Mouse (Mus musculus) lung, embryonic 16.5 days (tissue): ENCODE measurements around the gene Sbf2. TPM values are rescaled to one million over a fixed set of nuclear protein-coding genes. Genes with fewer than 3 reads are reported as not detected.

ENCODE experiments used
- ATAC-seq: fragments of 200-750 bp; cut with Nextera tagmentation; 2 replicates; pipeline ENCODE4 v1.8.0; 2017; ENCODE audit warnings: low read depth, mild to moderate bottlenecking, moderate library complexity
- H3K27ac ChIP-seq: fragments of 300-500 bp; sonication (generic); 2 replicates; pipeline ENCODE4 v1.5.1; 2014; ENCODE audit warnings: mild to moderate bottlenecking, control low read depth, low read length
- H3K27me3 ChIP-seq: fragments of 300-500 bp; sonication (generic); 2 replicates; pipeline ENCODE4 v1.6.1; 2014; ENCODE audit warnings: low read depth, low read length, mixed read lengths; ENCODE audit not compliant: control insufficient read depth, insufficient read depth
- H3K36me3 ChIP-seq: fragments of 300-500 bp; sonication (generic); 2 replicates; pipeline ENCODE4 v1.6.1; 2014; ENCODE audit warnings: low read length; ENCODE audit not compliant: control insufficient read depth, insufficient read depth
- H3K4me1 ChIP-seq: fragments of 300-500 bp; sonication (generic); replicated peaks from 2 replicates; pipeline ENCODE4 v1.6.1; 2014; ENCODE audit warnings: low read length, mixed read lengths; ENCODE audit not compliant: control insufficient read depth, insufficient read depth
- H3K4me2 ChIP-seq: fragments of 300-500 bp; sonication (generic); 2 replicates; pipeline ENCODE4 v1.6.1; 2014; ENCODE audit warnings: low read depth, low read length, control low read depth
- H3K4me3 ChIP-seq: fragments of 300-500 bp; sonication (generic); 2 replicates; pipeline ENCODE4 v1.5.1; 2014; ENCODE audit warnings: mild to moderate bottlenecking, low read length, control low read depth
- H3K9ac ChIP-seq: fragments of 300-500 bp; sonication (generic); 2 replicates; pipeline ENCODE4 v1.6.1; 2014; ENCODE audit warnings: low read length, control low read depth
- H3K9me3 ChIP-seq: fragments of 300-500 bp; sonication (generic); 2 replicates; pipeline ENCODE4 v1.6.1; 2016; ENCODE audit warnings: low read length; ENCODE audit not compliant: control insufficient read depth
- WGBS: fragments of 180-500 bp; shearing (Covaris S2); extraction: QIAGEN DNeasy Blood & Tissue Kit; methylation state at CpG from one replicate; pipeline ENCODE4 v1.1.7; 2014; 5-methylcytosine and 5-hydroxymethylcytosine counted together
- polyA plus RNA-seq: library from polyadenylated mRNA; unstranded; fragments of >200 nt; fragmentation: Nextera tagmentation; extraction: Ambion mirVana; gene quantifications from 2 replicates; pipeline ENCODE4 v1.2.1, GENCODE M21; 2015

Sbf2 gene
- polyA plus RNA-seq, 1 experiment from 2014 or later = 37.9 TPM

DNA sequence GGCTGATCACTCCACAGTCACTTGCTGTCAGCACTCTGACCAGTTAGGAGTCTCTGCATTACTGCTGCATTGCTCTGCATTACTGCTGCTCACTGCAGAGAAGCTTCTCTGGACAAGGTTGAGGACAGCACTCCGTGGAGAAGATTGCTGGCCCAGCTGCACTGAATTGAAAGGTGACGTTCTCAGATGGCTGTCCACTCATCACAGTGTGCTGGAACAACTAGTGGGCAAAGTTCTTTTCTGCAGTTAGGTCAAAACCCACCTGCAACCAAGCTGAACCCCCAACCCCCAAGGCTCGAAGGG, 328.9 kb downstream of the Sbf2 start:
- Histone ChIP-seq H3K4me1 (peaks cover 21% of the 10 kb centered on the region), H3K36me3 (peaks cover 10% of the 10 kb centered on the region), H3K4me3 (no peak overlapping the region), H3K27ac (no peak overlapping the region), H3K9me3 (no peaks in the 10 kb centered on the region), H3K4me2 (no peak overlapping the region), H3K9ac (no peak overlapping the region), H3K27me3 (no peaks in the 10 kb centered on the region)
- ATAC-seq = no peak
- WGBS = 71% methylated on average over 3 of the region's 3 CpGs

DNA sequence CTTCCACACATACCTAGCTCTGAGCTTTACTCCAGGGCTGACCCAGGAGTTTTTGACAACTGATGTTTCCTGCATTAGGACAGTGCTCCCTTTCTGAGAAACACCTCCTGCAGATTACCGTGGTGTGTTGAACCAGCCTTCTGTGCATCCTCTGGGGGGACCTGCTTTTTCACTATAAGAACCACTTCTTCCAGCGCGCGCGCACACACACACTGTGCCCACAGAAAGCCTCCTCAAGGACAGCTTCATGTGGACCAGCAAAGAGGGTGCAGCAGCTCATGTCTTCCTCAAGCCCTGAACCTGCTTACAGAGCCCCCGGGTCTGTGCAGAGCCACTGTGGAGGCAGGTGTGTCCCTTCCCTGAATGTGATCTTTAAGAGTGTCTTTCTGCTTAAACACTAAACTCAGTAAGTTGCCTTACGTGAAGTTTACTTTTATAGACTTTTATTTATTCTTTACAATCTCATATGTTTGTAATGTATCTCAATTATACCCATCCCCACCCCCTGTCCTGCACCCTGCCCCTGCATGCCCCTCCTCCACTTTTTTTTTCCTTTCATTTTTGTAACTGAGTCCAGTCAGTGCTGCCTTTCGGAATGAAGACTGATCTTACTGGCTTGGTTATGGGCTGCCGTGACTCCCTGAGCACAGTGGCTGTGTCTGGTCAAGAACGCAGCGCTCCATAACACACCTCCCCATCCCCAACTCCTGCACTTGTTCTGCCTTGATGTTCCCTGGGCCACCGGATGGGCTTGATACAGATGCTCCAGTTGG, 329.5 kb downstream of the Sbf2 start:
- no peak for ATAC-seq
- Histone ChIP-seq H3K36me3 (peaks cover 12% of the 10 kb centered on the region), H3K9ac (no peak overlapping the region), H3K4me2 (no peak overlapping the region), H3K4me3 (no peak overlapping the region), H3K4me1 (peaks cover 21% of the 10 kb centered on the region), H3K27ac (no peak overlapping the region), H3K9me3 (no peaks in the 10 kb centered on the region), H3K27me3 (no peaks in the 10 kb centered on the region)
- 87% methylated on average over 12 of the region's 12 CpGs for WGBS

DNA sequence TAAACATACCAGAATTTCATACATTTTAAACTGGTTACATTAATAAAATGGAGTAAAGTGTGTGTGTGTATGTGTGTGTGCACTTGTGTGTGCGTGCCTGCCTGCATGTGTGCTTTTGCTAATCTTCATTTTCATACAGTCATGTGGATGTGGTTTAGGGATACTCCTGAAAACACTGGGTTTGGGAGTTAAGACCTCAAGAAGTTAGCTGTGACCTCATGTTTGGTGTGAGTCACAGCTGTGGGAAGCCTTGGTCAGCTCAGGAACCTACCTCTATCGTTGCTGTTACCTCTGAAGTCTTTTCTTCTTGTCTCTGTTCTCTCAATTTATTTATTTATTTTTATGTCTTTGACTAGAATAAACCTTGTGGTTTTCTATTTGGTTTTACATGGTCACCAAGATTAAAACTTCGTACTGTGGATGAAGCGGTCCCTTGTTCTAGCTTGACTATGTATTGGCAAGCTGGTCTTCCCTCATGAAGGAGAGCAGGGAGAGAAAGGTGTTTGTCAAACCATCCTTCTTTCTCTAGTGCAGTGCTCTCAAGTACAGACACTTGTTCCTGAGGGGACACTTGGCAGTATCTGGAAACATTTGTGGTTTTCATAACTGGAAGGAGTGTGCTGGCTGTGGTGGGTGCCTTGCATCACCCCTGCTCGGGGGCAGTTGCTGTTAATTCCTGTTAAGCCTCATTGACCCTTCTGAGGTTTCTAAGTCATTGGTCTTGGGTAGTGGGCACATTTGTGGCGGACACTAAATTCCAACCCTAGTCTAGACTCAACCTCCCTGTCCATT, 331.0 kb downstream of the Sbf2 start:
- no peak overlapping the region for H3K4me3 ChIP-seq
- ATAC-seq = no peak

DNA sequence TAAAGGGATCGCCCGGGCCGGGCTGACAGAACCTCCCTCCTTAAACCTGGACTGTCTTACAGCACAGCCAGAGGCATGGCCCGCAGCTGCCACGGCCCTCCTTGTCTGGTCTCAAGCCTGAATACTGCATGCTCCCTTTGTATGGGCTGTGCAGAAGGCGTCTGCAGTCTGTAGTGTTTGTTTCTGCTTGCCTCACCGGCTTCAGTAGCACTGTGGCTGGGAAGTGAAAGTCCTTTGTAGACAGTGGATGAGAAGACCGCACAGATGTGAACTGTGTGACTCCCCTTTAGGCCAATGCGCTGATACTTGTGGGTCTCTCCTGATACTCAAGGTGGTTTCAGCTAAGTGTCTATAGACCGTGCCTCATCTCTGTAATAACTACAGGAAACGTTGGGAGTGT, 331.9 kb downstream of the Sbf2 start:
- Histone ChIP-seq H3K4me1 (peaks cover 9% of the 10 kb centered on the region), H3K27ac (no peak overlapping the region), H3K9ac (no peak overlapping the region), H3K4me2 (no peak overlapping the region), H3K27me3 (no peaks in the 10 kb centered on the region), H3K9me3 (no peaks in the 10 kb centered on the region), H3K4me3 (no peak overlapping the region), H3K36me3 (peaks cover 19% of the 10 kb centered on the region)
- ATAC-seq = no peak
- WGBS = 74% methylated on average over 11 of the region's 11 CpGs

More for the DNA sequence above, 331.0 kb downstream of the Sbf2 start:
- Histone ChIP-seq H3K9ac (no peak overlapping the region), H3K9me3 (no peaks in the 10 kb centered on the region), H3K27me3 (no peaks in the 10 kb centered on the region), H3K4me2 (no peak overlapping the region), H3K36me3 (peaks cover 19% of the 10 kb centered on the region), H3K27ac (no peak overlapping the region), H3K4me1 (peaks cover 18% of the 10 kb centered on the region)
- 80% methylated on average over 6 of the region's 6 CpGs for WGBS

DNA sequence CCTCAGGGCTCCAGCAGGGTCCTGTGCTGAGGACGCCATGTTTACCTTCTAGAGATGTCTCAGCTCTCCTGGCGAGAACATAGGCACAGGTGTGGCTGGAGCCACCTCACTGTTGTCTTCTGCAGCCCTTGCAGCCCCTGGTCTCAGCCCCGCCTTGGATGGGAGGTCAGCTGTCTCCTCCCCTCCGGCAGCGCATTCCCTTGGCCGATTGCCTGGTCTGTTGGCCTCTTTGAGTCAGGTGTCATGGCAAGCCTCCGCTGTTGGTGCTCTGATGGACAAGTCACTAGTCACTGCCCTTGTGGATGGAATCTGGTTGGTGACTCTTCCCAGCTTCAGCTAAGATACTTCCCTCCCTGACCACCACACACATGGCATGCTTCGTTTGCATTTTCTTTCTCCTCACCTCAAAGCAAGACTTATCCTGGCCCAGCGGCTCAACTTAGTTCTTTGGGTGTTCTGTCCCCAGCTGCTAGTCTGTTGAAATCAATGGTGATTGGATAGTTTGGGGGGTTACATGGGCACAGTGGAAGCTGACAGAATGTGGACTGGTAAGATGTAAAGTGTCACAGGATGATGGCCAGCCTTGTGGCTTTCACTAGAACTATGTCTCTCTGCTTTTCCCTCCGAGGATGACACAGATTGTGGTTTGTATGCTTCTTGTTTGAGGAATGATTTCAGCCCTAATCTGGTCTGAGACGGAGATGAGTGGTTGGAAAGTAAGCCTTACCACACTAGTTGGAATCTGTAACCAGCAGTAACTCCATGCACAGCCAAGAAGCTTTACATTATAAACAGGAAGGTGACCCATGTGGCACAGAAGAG, 333.1 kb downstream of the Sbf2 start:
- 82% methylated on average over 11 of the region's 11 CpGs for WGBS
- Histone ChIP-seq H3K4me2 (no peak overlapping the region), H3K4me3 (no peak overlapping the region), H3K27ac (no peak overlapping the region), H3K9me3 (no peaks in the 10 kb centered on the region), H3K27me3 (no peaks in the 10 kb centered on the region), H3K36me3 (peaks cover 19% of the 10 kb centered on the region), H3K9ac (no peak overlapping the region), H3K4me1 (no peaks in the 10 kb centered on the region)
- ATAC-seq = no peak

DNA sequence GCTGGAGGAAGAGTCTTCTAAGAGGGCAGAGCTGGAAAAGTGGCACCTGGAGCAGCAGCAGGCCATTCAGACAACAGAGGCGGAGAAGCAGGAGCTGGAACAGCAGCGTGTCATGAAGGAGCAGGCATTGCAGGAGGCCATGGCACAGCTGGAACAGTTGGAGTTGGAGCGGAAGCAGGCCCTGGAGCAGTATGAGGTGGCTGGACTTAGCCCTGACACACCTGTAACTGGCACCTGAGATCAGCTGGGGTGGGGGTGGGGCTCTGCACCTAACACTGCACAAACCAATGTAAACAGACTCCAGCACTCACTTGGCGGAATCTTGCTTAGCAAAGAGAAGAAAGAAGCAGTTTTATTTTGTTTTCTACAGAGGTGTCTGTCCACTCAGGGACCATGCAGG, 335.5 kb downstream of the Sbf2 start:
- ATAC-seq = 0 out of 2 replicates have a peak, but pooled peaks have one; percentile 54
- H3K9ac ChIP-seq = no peak overlapping the region
- H3K4me1 ChIP-seq = no peaks in the 10 kb centered on the region
- H3K36me3 ChIP-seq = peaks cover 26% of the 10 kb centered on the region
- H3K9me3 ChIP-seq = no peaks in the 10 kb centered on the region
- WGBS = 86% methylated on average over 4 of the region's 4 CpGs
- no peak overlapping the region for H3K27ac ChIP-seq
- no peak overlapping the region for H3K4me3 ChIP-seq
- no peaks in the 10 kb centered on the region for H3K27me3 ChIP-seq
- no peak overlapping the region for H3K4me2 ChIP-seq

DNA sequence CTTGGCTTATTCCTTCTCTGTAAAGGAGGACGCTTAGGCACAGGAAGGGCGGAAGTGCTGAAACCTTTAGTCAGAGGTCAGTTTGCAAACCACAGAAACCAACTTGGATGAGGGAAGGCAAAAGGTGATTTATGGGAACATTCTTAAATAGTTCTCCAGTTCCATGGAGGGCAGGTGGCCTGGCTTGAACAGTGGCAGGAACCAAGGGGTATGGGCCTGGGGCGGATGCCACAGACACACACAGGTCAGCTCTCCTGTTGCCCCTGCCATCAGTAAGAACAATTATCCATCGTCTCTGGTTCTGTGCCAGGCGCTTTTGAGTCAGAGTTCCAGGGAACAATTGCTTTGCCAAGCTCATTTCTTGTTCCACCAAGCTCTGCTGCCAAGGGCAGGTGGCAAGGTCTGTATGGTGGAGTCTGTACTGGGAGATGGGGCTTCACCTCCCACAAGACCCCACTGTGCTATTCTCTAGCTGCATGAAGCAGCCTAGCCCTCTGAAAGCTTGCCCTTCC, 336.9 kb downstream of the Sbf2 start:
- H3K4me1 ChIP-seq = no peaks in the 10 kb centered on the region
- ATAC-seq = no peak
- no peaks in the 10 kb centered on the region for H3K9me3 ChIP-seq
- no peak overlapping the region for H3K4me3 ChIP-seq
- H3K27me3 ChIP-seq = no peaks in the 10 kb centered on the region
- H3K27ac ChIP-seq = no peak overlapping the region
- H3K9ac ChIP-seq = no peak overlapping the region
- H3K36me3 ChIP-seq = peaks cover 26% of the 10 kb centered on the region
- 88% methylated on average over 5 of the region's 5 CpGs for WGBS
- H3K4me2 ChIP-seq = no peak overlapping the region

DNA sequence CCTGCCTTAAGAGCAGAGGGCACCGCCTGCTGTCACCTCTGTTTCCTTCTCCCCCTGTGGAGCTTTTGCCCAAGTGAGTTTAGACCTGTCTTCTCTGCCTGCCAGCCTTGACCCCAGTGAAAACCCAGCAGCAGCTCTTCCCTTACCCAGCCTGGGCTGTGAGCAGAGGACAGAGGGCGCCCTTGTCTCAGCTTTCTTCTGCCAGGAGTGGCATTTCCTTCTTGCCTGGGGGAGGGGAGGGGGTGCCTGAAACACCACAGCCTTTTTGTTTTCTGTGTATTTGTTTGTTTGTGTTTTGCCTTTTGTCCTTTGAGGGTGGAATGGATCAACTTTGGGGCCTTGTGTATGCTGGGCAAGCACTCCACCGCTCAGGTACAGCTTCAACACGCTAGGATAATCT, 342.3 kb downstream of the Sbf2 start:
- H3K4me1 ChIP-seq = no peaks in the 10 kb centered on the region
- peaks cover 24% of the 10 kb centered on the region for H3K36me3 ChIP-seq
- H3K27ac ChIP-seq = no peak overlapping the region
- no peak for ATAC-seq
- no peak overlapping the region for H3K4me3 ChIP-seq
- H3K27me3 ChIP-seq = no peaks in the 10 kb centered on the region
- WGBS = 73% methylated on average over 4 of the region's 4 CpGs
- H3K9me3 ChIP-seq = no peaks in the 10 kb centered on the region
- H3K4me2 ChIP-seq = no peak overlapping the region
- H3K9ac ChIP-seq = no peak overlapping the region

DNA sequence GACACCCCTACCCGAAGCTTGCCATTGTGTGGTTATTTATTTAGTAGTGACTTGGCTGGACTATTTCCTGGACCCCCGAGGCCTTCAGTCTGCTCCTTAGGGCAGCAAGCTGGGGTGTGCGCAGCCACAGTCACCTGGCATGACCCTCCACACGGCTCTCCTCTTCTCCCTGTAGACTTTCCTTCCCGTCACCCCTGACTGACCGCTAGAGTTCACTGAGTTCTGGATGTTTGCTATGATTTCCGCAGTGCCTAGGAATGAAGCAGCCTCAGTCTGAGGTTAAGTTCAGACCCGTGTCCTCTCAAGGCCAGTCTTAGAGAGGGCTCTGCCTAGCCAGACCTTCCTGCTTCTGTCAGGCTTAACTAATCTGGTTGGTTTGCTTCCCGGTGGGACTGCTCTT, 342.9 kb downstream of the Sbf2 start:
- Histone ChIP-seq H3K27me3 (no peaks in the 10 kb centered on the region), H3K9ac (no peak overlapping the region), H3K4me3 (no peak overlapping the region), H3K4me1 (no peaks in the 10 kb centered on the region), H3K4me2 (no peak overlapping the region), H3K36me3 (peaks cover 24% of the 10 kb centered on the region), H3K27ac (peak overlapping the region; percentile 34; the same call in 1 of the 2 replicates), H3K9me3 (no peaks in the 10 kb centered on the region)
- no peak for ATAC-seq
- WGBS = 48% methylated on average over 9 of the region's 9 CpGs
